Mouse (Mus musculus) ES-Bruce4 (cell line): Measurements from ENCODE around the gene Nobox. TPM values are rescaled to one million over a fixed set of nuclear protein-coding genes. Genes with fewer than 3 reads are reported as not detected.

Experiments used
- H3K27ac ChIP-seq: 2 replicates; pipeline ENCODE4 v1.5.1; 2012; ENCODE audit warnings: low read length, inconsistent platforms; ENCODE audit not compliant: insufficient read depth
- H3K27me3 ChIP-seq: 2 replicates; pipeline ENCODE4 v1.6.1; 2012; ENCODE audit warnings: mild to moderate bottlenecking, low read length, inconsistent platforms; ENCODE audit not compliant: control insufficient read depth, poor library complexity, insufficient read depth, severe bottlenecking
- H3K36me3 ChIP-seq: 2 replicates; pipeline ENCODE4 v1.6.1; 2012; ENCODE audit warnings: inconsistent platforms, mild to moderate bottlenecking, low read length, moderate library complexity; ENCODE audit not compliant: control insufficient read depth, poor library complexity, insufficient read depth, severe bottlenecking
- H3K4me1 ChIP-seq: one replicate; pipeline ENCODE4 v1.8.1; 2011; ENCODE audit warnings: low read length; ENCODE audit not compliant: control insufficient read depth, insufficient read depth
- H3K4me3 ChIP-seq: 2 replicates; pipeline ENCODE4 v1.5.1; 2011; ENCODE audit warnings: low read depth, mild to moderate bottlenecking, low read length
- H3K9ac ChIP-seq: 2 replicates; pipeline ENCODE4 v1.6.1; 2012; ENCODE audit warnings: low read depth, mild to moderate bottlenecking, inconsistent platforms; ENCODE audit not compliant: poor library complexity, severe bottlenecking
- H3K9me3 ChIP-seq: replicated peaks from 2 replicates; pipeline ENCODE4 v1.6.1; 2012; ENCODE audit warnings: mild to moderate bottlenecking, low read length, inconsistent platforms; ENCODE audit not compliant: control insufficient read depth, poor library complexity, insufficient read depth, severe bottlenecking
- CTCF ChIP-seq: IDR thresholded peaks from one replicate; pipeline ENCODE4 v1.8.1; 2011; ENCODE audit warnings: low read depth, low read length
- EP300 ChIP-seq: IDR thresholded peaks from 2 replicates; pipeline ENCODE4 v1.6.1; 2011; ENCODE audit warnings: low read depth, low read length; ENCODE audit not compliant: insufficient read depth
- POLR2A ChIP-seq: IDR thresholded peaks from one replicate; pipeline ENCODE4 v1.8.1; 2011; ENCODE audit warnings: low read length; ENCODE audit not compliant: insufficient read depth
- polyA plus RNA-seq: library from polyadenylated mRNA; stranded (reverse); fragments of >200 nt; gene quantifications from 2 replicates; pipeline ENCODE4 v1.2.4, GENCODE M21; 2011; ENCODE audit warnings: low read depth; ENCODE audit not compliant: missing spikeins, insufficient read depth, insufficient read length

Nobox gene
- polyA plus RNA-seq, 1 experiment: 0.37 TPM

DNA sequence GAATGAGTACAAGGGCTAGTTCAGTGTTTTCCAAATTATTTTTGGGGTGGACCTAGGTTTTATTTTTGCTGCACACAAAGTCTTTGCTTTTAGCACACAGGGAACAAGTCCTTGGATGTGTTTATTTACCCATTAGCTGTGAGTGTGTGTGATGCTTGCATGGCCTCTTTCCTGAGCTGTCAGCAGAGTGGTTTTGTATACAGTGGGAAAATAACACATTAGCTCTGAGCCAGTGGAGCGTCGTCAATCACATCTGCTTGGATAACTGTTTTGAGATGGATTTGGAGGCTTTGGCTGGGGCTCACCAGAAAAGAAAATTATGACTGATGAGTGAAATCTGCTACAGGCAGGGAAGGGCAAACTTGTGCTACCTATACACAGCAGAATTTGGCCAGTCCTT, 33.0 kb upstream of the Nobox start:
- Histone ChIP-seq H3K4me3 (no peak overlapping the region), H3K9ac (no peak overlapping the region), H3K36me3 (no peaks in the 10 kb centered on the region), H3K9me3 (no peaks in the 10 kb centered on the region), H3K4me1 (no peaks in the 10 kb centered on the region), H3K27me3 (no peaks in the 10 kb centered on the region), H3K27ac (no peak overlapping the region)
- TF ChIP-seq POLR2A (no peak), CTCF (no peak), EP300 (no peak)

GRCm38 (mm10) chr6:43338804-43339203, 29.4 kb upstream of the Nobox start:
- Histone ChIP-seq H3K9ac (no peak overlapping the region), H3K4me3 (no peak overlapping the region), H3K4me1 (no peaks in the 10 kb centered on the region), H3K27ac (no peak overlapping the region), H3K36me3 (no peaks in the 10 kb centered on the region), H3K27me3 (no peaks in the 10 kb centered on the region), H3K9me3 (no peaks in the 10 kb centered on the region)
- TF ChIP-seq POLR2A (no peak), CTCF (no peak), EP300 (no peak)

GRCm38 (mm10) chr6:43337491-43337961, 28.2 kb upstream of the Nobox start:
- no peaks in the 10 kb centered on the region for H3K4me1 ChIP-seq
- TF ChIP-seq CTCF (no peak), POLR2A (no peak), EP300 (no peak)
- H3K9ac ChIP-seq: no peak overlapping the region
- H3K36me3 ChIP-seq: no peaks in the 10 kb centered on the region
- H3K27ac ChIP-seq: no peak overlapping the region
- no peak overlapping the region for H3K4me3 ChIP-seq
- no peaks in the 10 kb centered on the region for H3K9me3 ChIP-seq
- H3K27me3 ChIP-seq: no peaks in the 10 kb centered on the region

GRCm38 (mm10) chr6:43335619-43336234, 26.4 kb upstream of the Nobox start:
- H3K4me3 ChIP-seq: no peak overlapping the region
- no peaks in the 10 kb centered on the region for H3K4me1 ChIP-seq
- TF ChIP-seq EP300 (no peak), CTCF (no peak), POLR2A (no peak)
- H3K36me3 ChIP-seq: no peaks in the 10 kb centered on the region
- H3K9ac ChIP-seq: no peak overlapping the region
- H3K27me3 ChIP-seq: no peaks in the 10 kb centered on the region
- H3K9me3 ChIP-seq: no peaks in the 10 kb centered on the region
- no peak overlapping the region for H3K27ac ChIP-seq

DNA sequence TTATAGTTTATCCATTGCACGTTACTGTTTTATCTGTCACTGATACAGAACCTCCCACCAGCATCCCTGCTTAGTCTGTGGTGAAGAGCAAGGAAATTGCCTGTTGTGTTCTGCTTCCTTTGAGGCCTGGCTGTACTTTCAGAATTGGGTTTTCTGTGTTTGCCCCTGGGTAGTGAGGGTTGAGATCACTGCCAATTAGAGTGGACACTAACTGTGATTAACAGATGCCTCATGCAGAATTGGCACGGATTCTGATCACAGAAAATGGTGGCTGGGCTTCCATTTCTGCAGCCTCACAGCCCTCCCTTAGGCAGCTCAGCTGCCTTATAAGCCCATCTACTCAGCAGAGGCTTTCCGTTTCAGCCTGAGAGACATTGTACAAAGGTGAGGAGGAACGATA, 24.1 kb upstream of the Nobox start:
- H3K27me3 ChIP-seq: no peaks in the 10 kb centered on the region
- H3K9ac ChIP-seq: no peak overlapping the region
- H3K36me3 ChIP-seq: no peaks in the 10 kb centered on the region
- H3K4me3 ChIP-seq: no peak overlapping the region
- no peaks in the 10 kb centered on the region for H3K4me1 ChIP-seq
- TF ChIP-seq CTCF (no peak), EP300 (no peak), POLR2A (no peak)
- no peak overlapping the region for H3K27ac ChIP-seq
- H3K9me3 ChIP-seq: no peaks in the 10 kb centered on the region

DNA sequence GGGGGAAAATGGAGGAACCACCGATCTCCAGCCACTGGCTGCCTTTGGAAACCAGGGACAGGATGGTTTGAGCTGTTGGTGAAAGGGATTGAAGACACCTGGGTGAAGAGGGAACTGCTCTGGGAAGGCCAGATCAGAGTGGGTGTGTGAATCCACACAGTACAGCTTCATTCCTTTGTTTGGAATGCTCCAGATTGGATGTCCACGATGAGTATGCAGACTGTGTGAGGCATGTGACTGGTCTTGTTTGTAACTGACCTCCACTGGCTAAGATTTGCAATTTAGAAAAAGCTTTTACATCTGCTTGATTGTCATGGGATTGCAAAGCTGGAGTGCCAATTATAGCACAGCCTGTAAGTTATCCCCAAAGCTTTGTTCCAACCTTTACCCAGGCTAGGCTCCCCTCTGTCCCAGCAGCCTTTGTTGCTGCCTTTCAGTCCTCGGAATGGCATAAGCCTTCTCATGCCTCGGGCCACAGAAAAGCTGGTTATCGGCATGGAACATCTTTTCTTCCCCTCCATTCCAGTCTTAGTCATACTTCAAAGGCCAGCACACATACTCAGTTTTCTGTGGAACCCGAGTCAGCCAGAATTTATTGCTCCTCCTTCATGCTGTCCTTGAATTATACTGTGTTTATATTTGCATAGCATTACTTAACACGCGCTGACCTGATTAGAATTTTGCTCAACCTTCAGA, 3.8 kb upstream of the Nobox start:
- Histone ChIP-seq H3K36me3 (no peaks in the 10 kb centered on the region), H3K27ac (no peak overlapping the region), H3K9me3 (no peaks in the 10 kb centered on the region), H3K4me1 (no peaks in the 10 kb centered on the region), H3K9ac (no peak overlapping the region), H3K4me3 (no peak overlapping the region), H3K27me3 (no peaks in the 10 kb centered on the region)
- TF ChIP-seq POLR2A: no peak
- TF ChIP-seq CTCF: no peak
- no peak for TF ChIP-seq EP300
